ENCODE assay signal across 25 mouse cellular contexts in genomic region chr2:120531223-120531622, GRCm38 (mm10). TPM values are rescaled to one million over a fixed set of nuclear protein-coding genes. Genes with fewer than 3 reads are reported as not detected.
DNase-seq lines count a peak whose midpoint lies in the region; TF ChIP-seq lines count a peak whose summit lies in the region.
"Had no signal": no experiment of that assay in that cellular context is flagged by ENCODE, and none has a peak within 500 bp of the region (broad histone marks: within the 10 kb centered on the region; RNA-seq: fewer than 3 reads in every experiment).

No protein-coding gene starts in this region.

- peak overlapping the region; percentile 27 for H3K4me3 ChIP-seq in gastrocnemius, adult 2 months
- H3K4me3 ChIP-seq in MEL (ENCODE audit: control insufficient read depth in 1 of 2, insufficient read depth in 1 of 2, low read depth in 2 of 2, low read length in 2 of 2) = no peak overlapping the region
- H3K4me3 ChIP-seq: embryonic facial prominence, embryonic 10.5 days; embryonic facial prominence, embryonic 13.5 days; forebrain, embryonic 10.5 days; forebrain, embryonic 13.5 days; heart, adult 2 months; heart, embryonic 10.5 days; heart, embryonic 13.5 days; hindbrain, embryonic 10.5 days; hindbrain, embryonic 13.5 days; intestine, embryonic 15.5 days had no signal

- H3K4me1 ChIP-seq in MEL (ENCODE audit: control insufficient read depth in 1 of 2, insufficient read depth in 2 of 2, low read length in 2 of 2) = peaks cover 13 to 19% of the 10 kb centered on the region in 2 experiments
- H3K4me1 ChIP-seq: embryonic facial prominence, embryonic 10.5 days; embryonic facial prominence, embryonic 13.5 days; forebrain, embryonic 10.5 days; forebrain, embryonic 13.5 days; heart, embryonic 10.5 days; hindbrain, embryonic 10.5 days; hindbrain, embryonic 13.5 days; intestine, embryonic 15.5 days had no signal

- no peak for TF ChIP-seq RAD21 in MEL (IDR thresholded peaks at IDR 0.05; ENCODE audit: low read depth, low read length)

- no peak for TF ChIP-seq CTCF in gastrocnemius, adult 2 months (IDR thresholded peaks at IDR 0.05)
- no peak for TF ChIP-seq CTCF in MEL (IDR thresholded peaks at IDR 0.05 in 2 of 3, conservative IDR thresholded peaks at IDR 0.05 in 1 of 3; ENCODE audit: control insufficient read depth in 1 of 3, insufficient read depth in 1 of 3, low read depth in 2 of 3, low read length in 3 of 3, poor library complexity in 1 of 3, severe bottlenecking in 1 of 3)

- peak in 1 of 2 experiments; percentile 76; a peak in 3 of 4 replicates for TF ChIP-seq EP300 in MEL (IDR thresholded peaks at IDR 0.05; ENCODE audit: low read depth in 1 of 2, low read length in 2 of 2)

- no peaks in the 10 kb centered on the region for H3K27me3 ChIP-seq in MEL (ENCODE audit: control insufficient read depth in 1 of 2, insufficient read depth in 2 of 2, low read length in 2 of 2)
- H3K27me3 ChIP-seq: embryonic facial prominence, embryonic 13.5 days; forebrain, embryonic 13.5 days; heart, embryonic 13.5 days; hindbrain, embryonic 13.5 days; intestine, embryonic 15.5 days had no signal

- no peak for DNase-seq in gastrocnemius, adult 2 months
- no peak for DNase-seq in gastrocnemius, postnatal 4 days (ENCODE audit: low spot score in 2 of 2)
- DNase-seq in 416B (ENCODE audit: low read depth) (peak; percentile 46), MEL (ENCODE audit: low read depth, low spot score) (peak; percentile 75)
- DNase-seq in skeletal muscle tissue, adult 2 months (ENCODE audit: low read depth, low spot score) = peak; percentile 32
- DNase-seq in left cerebral cortex, postnatal 10 days (ENCODE audit: extremely low spot score in 1 of 2, low spot score in 2 of 2) = no peak
- DNase-seq in yolk sac, embryonic 10.5 days (ENCODE audit: low spot score) = no peak
- DNase-seq: adrenal gland, adult 2 months; cerebellum, adult 11 months; cerebellum, adult 2 months; cerebellum, adult 9-11 months; cerebellum, postnatal 25 days; embryo, embryonic 11 days; gastrocnemius, postnatal 36 days; heart, adult 2 months; kidney, adult 11 months had no signal

- H3K9ac ChIP-seq in MEL (ENCODE audit: control insufficient read depth, low read depth, low read length, poor library complexity, severe bottlenecking) = no peak overlapping the region; the same call in 1 of the 2 replicates
- H3K9ac ChIP-seq: embryonic facial prominence, embryonic 13.5 days; forebrain, embryonic 13.5 days; heart, embryonic 13.5 days; hindbrain, embryonic 13.5 days; intestine, embryonic 15.5 days had no signal

- intact Hi-C loops in gastrocnemius, adult 2 months (cut with DNase I) = no loop called here
- intact Hi-C loops in left cerebral cortex, postnatal 10 days (cut with DNase I) = no loop called here

- H3K79me2 ChIP-seq in MEL (ENCODE audit: control insufficient read depth, insufficient read depth, low read length, poor library complexity) = peaks cover 3% of the 10 kb centered on the region; the same call in 1 of the 2 replicates

- no peaks in the 10 kb centered on the region for H3K9me3 ChIP-seq in MEL (replicated peaks; ENCODE audit: insufficient read depth, low read length)
- H3K9me3 ChIP-seq: embryonic facial prominence, embryonic 10.5 days; embryonic facial prominence, embryonic 13.5 days; forebrain, embryonic 10.5 days; forebrain, embryonic 13.5 days; heart, embryonic 10.5 days; heart, embryonic 13.5 days; hindbrain, embryonic 10.5 days; hindbrain, embryonic 13.5 days; intestine, embryonic 15.5 days had no signal

- TF ChIP-seq POLR2A in MEL (IDR thresholded peaks at IDR 0.05; ENCODE audit: control insufficient read depth in 1 of 2, insufficient read depth in 1 of 2, low read depth in 1 of 2, low read length in 2 of 2, poor library complexity in 1 of 2) = no peak

- peak overlapping the region; percentile 77 for H3K27ac ChIP-seq in gastrocnemius, adult 2 months
- H3K27ac ChIP-seq in MEL (ENCODE audit: control insufficient read depth, low read depth, low read length) = peak overlapping the region; percentile 67
- H3K27ac ChIP-seq: embryonic facial prominence, embryonic 10.5 days; embryonic facial prominence, embryonic 13.5 days; forebrain, embryonic 10.5 days; forebrain, embryonic 13.5 days; heart, adult 2 months; heart, embryonic 10.5 days; hindbrain, embryonic 10.5 days; hindbrain, embryonic 13.5 days; intestine, embryonic 15.5 days had no signal

- H3K36me3 ChIP-seq in MEL (ENCODE audit: control insufficient read depth in 1 of 2, insufficient read depth in 2 of 2, low read length in 2 of 2) = peaks cover 23 to 38% of the 10 kb centered on the region in 2 experiments

TF ChIP-seq in MEL, 35 proteins besides CTCF, POLR2A, EP300 and RAD21:
- TF ChIP-seq POLR2AphosphoS2 (IDR thresholded peaks at IDR 0.05; ENCODE audit: low read length) = no peak
- no peak for TF ChIP-seq CHD2 (IDR thresholded peaks at IDR 0.05; ENCODE audit: low read length)
- TF ChIP-seq NRF1 (IDR thresholded peaks at IDR 0.05; ENCODE audit: insufficient read depth, low read depth, low read length, poor library complexity, severe bottlenecking) = no peak
- TF ChIP-seq ETS1 (IDR thresholded peaks at IDR 0.05; ENCODE audit: low read depth, low read length) = peak; percentile 68; the same call in 1 of the 2 replicates
- no peak for TF ChIP-seq HCFC1 (IDR thresholded peaks at IDR 0.05; ENCODE audit: low read depth, low read length)
- peak; percentile 67 for TF ChIP-seq RCOR1 (IDR thresholded peaks at IDR 0.05; ENCODE audit: low read depth, low read length)
- peak; percentile 64; the same call in 1 of the 2 replicates for TF ChIP-seq SIN3A (IDR thresholded peaks at IDR 0.05; ENCODE audit: low read length)
- no peak for TF ChIP-seq UBTF (IDR thresholded peaks at IDR 0.05; ENCODE audit: borderline replicate concordance, insufficient read depth, low read depth, low read length)
- TF ChIP-seq MYB (IDR thresholded peaks at IDR 0.05; ENCODE audit: low read depth, low read length) = 0 out of 2 replicates have a peak, but pooled peaks have one; percentile 11
- TF ChIP-seq MAFK (IDR thresholded peaks at IDR 0.05; ENCODE audit: borderline replicate concordance, low read depth, low read length) = no peak
- TF ChIP-seq NELFE (IDR thresholded peaks at IDR 0.05; ENCODE audit: low read depth, low read length) = no peak
- no peak for TF ChIP-seq ELF1 (IDR thresholded peaks at IDR 0.05; ENCODE audit: low read depth, low read length)
- TF ChIP-seq MYC (IDR thresholded peaks at IDR 0.05; ENCODE audit: low read depth, low read length) = 0 out of 2 replicates have a peak, but pooled peaks have one; percentile 42
- TF ChIP-seq GABPA (IDR thresholded peaks at IDR 0.05; ENCODE audit: low read depth, low read length) = no peak
- TF ChIP-seq CHD1 (IDR thresholded peaks at IDR 0.05; ENCODE audit: low read depth, low read length) = peak; percentile 50; the same call in 1 of the 2 replicates
- peak; percentile 73 for TF ChIP-seq GATA1 (IDR thresholded peaks at IDR 0.05; ENCODE audit: low read depth, low read length)
- TF ChIP-seq ZNF384 (IDR thresholded peaks at IDR 0.05; ENCODE audit: low read depth, low read length) = no peak
- no peak for TF ChIP-seq POLR2AphosphoS5 (IDR thresholded peaks at IDR 0.05; ENCODE audit: borderline replicate concordance, low read depth, low read length)

RNA-seq across cellular contexts. Expression of gene Zfp106, which starts 32.4 kb away (rescaled TPM):
- total RNA-seq in gastrocnemius, adult 2 months (2021) = 100 to 1,000 TPM; 635 to 796 TPM
- 100 to 1,000 TPM; 170 to 171 TPM for total RNA-seq in gastrocnemius, postnatal 4 days (2021)
- total RNA-seq in MEL (2012; rRNA removed) = 63.9 and 78.8 TPM in 2 replicates
- 100 to 1,000 TPM in 1 of 2 experiments, 10 to 100 TPM in 1; 80.6 to 130 TPM for polyA plus RNA-seq in MEL (2012; ENCODE audit: insufficient read depth in 1 of 2, insufficient read length in 2 of 2, low read depth in 1 of 2, low replicate concordance in 2 of 2, missing spikeins in 1 of 2)
- total RNA-seq in left cerebral cortex, postnatal 10 days (2021) = 100 to 1,000 TPM in 1 of 2 experiments, 10 to 100 TPM in 1; 83.8 to 101 TPM

RNA-seq across cellular contexts. Expression of gene Snap23, which starts 36.2 kb away (rescaled TPM):
- 10 to 100 TPM; 42.6 to 57.5 TPM for total RNA-seq in gastrocnemius, adult 2 months (2021)
- 10 to 100 TPM; 52.0 to 64.4 TPM for total RNA-seq in gastrocnemius, postnatal 4 days (2021)
- 41.5 and 50.8 TPM in 2 replicates for total RNA-seq in MEL (2012; rRNA removed)
- polyA plus RNA-seq in MEL (2012; ENCODE audit: insufficient read depth in 1 of 2, insufficient read length in 2 of 2, low read depth in 1 of 2, low replicate concordance in 2 of 2, missing spikeins in 1 of 2) = 10 to 100 TPM in 1 of 2 experiments, not detected in 1; 81.5 TPM
- total RNA-seq in left cerebral cortex, postnatal 10 days (2021) = 10 to 100 TPM; 16.5 to 17.4 TPM

Comparison
In these comparisons a context has a peak if more than half of its experiments do, and no peak if none do; other contexts are left out.
1. DNase-seq: peak in 416B (single experiment), MEL (single experiment) and skeletal muscle tissue, adult 2 months (single experiment); none in gastrocnemius, adult 2 months (single experiment), gastrocnemius, postnatal 4 days (0 of 2), left cerebral cortex, postnatal 10 days (0 of 2) and yolk sac, embryonic 10.5 days (single experiment).